Mouse (Mus musculus): ENCODE measurements around the gene Iqschfp.
"Not testable (repeated sequence)": the region's sequence is repeated elsewhere in the genome, so short reads cannot be mapped to it uniquely, and the experiment has no call there.

DNA sequence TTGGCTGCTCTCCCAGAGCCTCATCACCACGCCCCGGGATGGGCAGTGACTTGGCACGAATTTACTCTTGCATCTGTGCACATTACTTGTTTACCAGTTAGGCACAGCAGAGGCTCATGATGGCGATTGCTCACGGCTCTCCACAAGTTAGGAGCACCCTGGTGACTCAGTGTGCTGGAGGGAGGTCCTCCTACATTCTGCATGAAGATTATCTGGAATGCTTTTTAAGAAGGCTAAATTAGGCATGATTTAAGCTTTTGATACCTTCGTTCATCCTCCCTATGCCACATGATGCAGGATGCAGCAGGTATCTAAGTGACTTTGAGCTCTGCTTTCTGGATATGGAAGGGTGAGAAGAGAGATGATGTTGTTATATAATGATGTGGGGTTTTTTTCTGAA lies 207.5 kb downstream of the Iqschfp start:
- not testable (repeated sequence) for TF ChIP-seq POLR2A (IDR thresholded peaks at IDR 0.05; ENCODE audit: control insufficient read depth, extremely low read depth, insufficient read depth, low read length, poor library complexity); CTCF (IDR thresholded peaks at IDR 0.05; ENCODE audit: borderline replicate concordance, control insufficient read depth, extremely low read depth, insufficient read depth, low read length, poor library complexity)

Measured in thymus, adult 2 months (tissue).